Mouse (Mus musculus): ENCODE measurements around the gene Cstl1. TPM values are rescaled to one million over a fixed set of nuclear protein-coding genes. Genes with fewer than 3 reads are reported as not detected.

Cstl1 gene
- polyA plus RNA-seq (2012; rRNA removed), result not detected in 2 replicates

- H3K4me3 ChIP-seq (ENCODE audit: extremely low read depth, insufficient read depth, insufficient read length), result no peak within 1 kb of the TSS
- H3K27ac ChIP-seq (ENCODE audit: insufficient read depth, low read length), result no peak within 1 kb of the TSS
- no peaks in the 10 kb centered on the region for H3K4me1 ChIP-seq (ENCODE audit: control insufficient read depth, insufficient read depth, insufficient read length)
- no peak for TF ChIP-seq POLR2A (IDR thresholded peaks at IDR 0.05; ENCODE audit: low read depth, low read length)
- TF ChIP-seq CTCF (IDR thresholded peaks at IDR 0.05; ENCODE audit: extremely low read depth, insufficient read depth, insufficient read length, insufficient replicate concordance), result no peak
- no peaks in the 10 kb centered on the region for H3K27me3 ChIP-seq (ENCODE audit: control insufficient read depth, insufficient read depth, low read length)
- no peaks in the 10 kb centered on the region for H3K36me3 ChIP-seq (ENCODE audit: control insufficient read depth, insufficient read depth, low read length)
- DNase-seq (ENCODE audit: low read depth in 1 of 2, low spot score in 2 of 2), result no peak
- WGBS, result 88% methylated on average over 1 of the region's 1 CpGs
Measured at GRCm38 (mm10) chr2:148750058-148750457, at the start of gene Cstl1. Cstl1 (plus strand) TSS chr2:148750358.

- no peak for TF ChIP-seq CTCF (IDR thresholded peaks at IDR 0.05; ENCODE audit: extremely low read depth, insufficient read depth, insufficient read length, insufficient replicate concordance)
- TF ChIP-seq POLR2A (IDR thresholded peaks at IDR 0.05; ENCODE audit: low read depth, low read length), result no peak
- 88% methylated on average over 15 of the region's 15 CpGs for WGBS
- no peak overlapping the region for H3K27ac ChIP-seq (ENCODE audit: insufficient read depth, low read length)
- H3K4me1 ChIP-seq (ENCODE audit: control insufficient read depth, insufficient read depth, insufficient read length), result no peaks in the 10 kb centered on the region
- no peak for DNase-seq (ENCODE audit: low read depth in 1 of 2, low spot score in 2 of 2)
- H3K4me3 ChIP-seq (ENCODE audit: extremely low read depth, insufficient read depth, insufficient read length), result no peak overlapping the region
- H3K27me3 ChIP-seq (ENCODE audit: control insufficient read depth, insufficient read depth, low read length), result no peaks in the 10 kb centered on the region
- no peaks in the 10 kb centered on the region for H3K36me3 ChIP-seq (ENCODE audit: control insufficient read depth, insufficient read depth, low read length)
Measured at GRCm38 (mm10) chr2:148706409-148707201, 43.6 kb upstream of the Cstl1 start.

GRCm38 (mm10) chr2:148707202-148707530 is 43.0 kb upstream of the Cstl1 start:
- H3K27ac ChIP-seq (ENCODE audit: insufficient read depth, low read length), result no peak overlapping the region
- H3K4me3 ChIP-seq (ENCODE audit: extremely low read depth, insufficient read depth, insufficient read length), result no peak overlapping the region
- no peaks in the 10 kb centered on the region for H3K36me3 ChIP-seq (ENCODE audit: control insufficient read depth, insufficient read depth, low read length)
- WGBS, result 88% methylated on average over 6 of the region's 6 CpGs
- TF ChIP-seq CTCF (IDR thresholded peaks at IDR 0.05; ENCODE audit: extremely low read depth, insufficient read depth, insufficient read length, insufficient replicate concordance), result no peak
- TF ChIP-seq POLR2A (IDR thresholded peaks at IDR 0.05; ENCODE audit: low read depth, low read length), result no peak
- no peaks in the 10 kb centered on the region for H3K27me3 ChIP-seq (ENCODE audit: control insufficient read depth, insufficient read depth, low read length)
- no peak for DNase-seq (ENCODE audit: low read depth in 1 of 2, low spot score in 2 of 2)
- no peaks in the 10 kb centered on the region for H3K4me1 ChIP-seq (ENCODE audit: control insufficient read depth, insufficient read depth, insufficient read length)

- no peak overlapping the region for H3K27ac ChIP-seq (ENCODE audit: insufficient read depth, low read length)
- 90% methylated on average over 3 of the region's 3 CpGs for WGBS
- DNase-seq (ENCODE audit: low read depth in 1 of 2, low spot score in 2 of 2), result no peak
- no peaks in the 10 kb centered on the region for H3K36me3 ChIP-seq (ENCODE audit: control insufficient read depth, insufficient read depth, low read length)
- no peak overlapping the region for H3K4me3 ChIP-seq (ENCODE audit: extremely low read depth, insufficient read depth, insufficient read length)
- no peaks in the 10 kb centered on the region for H3K27me3 ChIP-seq (ENCODE audit: control insufficient read depth, insufficient read depth, low read length)
- no peaks in the 10 kb centered on the region for H3K4me1 ChIP-seq (ENCODE audit: control insufficient read depth, insufficient read depth, insufficient read length)
- TF ChIP-seq CTCF (IDR thresholded peaks at IDR 0.05; ENCODE audit: extremely low read depth, insufficient read depth, insufficient read length, insufficient replicate concordance) (no peak), POLR2A (IDR thresholded peaks at IDR 0.05; ENCODE audit: low read depth, low read length) (no peak)
Measured at GRCm38 (mm10) chr2:148712326-148712725, 37.8 kb upstream of the Cstl1 start.

GRCm38 (mm10) chr2:148717072-148717471 is 33.1 kb upstream of the Cstl1 start:
- Histone ChIP-seq H3K27me3 (ENCODE audit: control insufficient read depth, insufficient read depth, low read length) (no peaks in the 10 kb centered on the region), H3K36me3 (ENCODE audit: control insufficient read depth, insufficient read depth, low read length) (no peaks in the 10 kb centered on the region), H3K27ac (ENCODE audit: insufficient read depth, low read length) (no peak overlapping the region), H3K4me3 (ENCODE audit: extremely low read depth, insufficient read depth, insufficient read length) (no peak overlapping the region), H3K4me1 (ENCODE audit: control insufficient read depth, insufficient read depth, insufficient read length) (no peaks in the 10 kb centered on the region; the same call in 1 of the 2 replicates)
- WGBS, result 93% methylated on average over 2 of the region's 2 CpGs
- TF ChIP-seq CTCF (IDR thresholded peaks at IDR 0.05; ENCODE audit: extremely low read depth, insufficient read depth, insufficient read length, insufficient replicate concordance) (no peak), POLR2A (IDR thresholded peaks at IDR 0.05; ENCODE audit: low read depth, low read length) (no peak)
- DNase-seq (ENCODE audit: low read depth in 1 of 2, low spot score in 2 of 2), result no peak

- no peak overlapping the region for H3K27ac ChIP-seq (ENCODE audit: insufficient read depth, low read length)
- 36% methylated on average over 2 of the region's 2 CpGs for WGBS
Measured at GRCm38 (mm10) chr2:148719271-148719995, 30.7 kb upstream of the Cstl1 start.

More at GRCm38 (mm10) chr2:148719271-148719995, 30.7 kb upstream of the Cstl1 start:
- TF ChIP-seq POLR2A (IDR thresholded peaks at IDR 0.05; ENCODE audit: low read depth, low read length), result no peak
- no peak for TF ChIP-seq CTCF (IDR thresholded peaks at IDR 0.05; ENCODE audit: extremely low read depth, insufficient read depth, insufficient read length, insufficient replicate concordance)
- no peaks in the 10 kb centered on the region for H3K27me3 ChIP-seq (ENCODE audit: control insufficient read depth, insufficient read depth, low read length)
- H3K4me1 ChIP-seq (ENCODE audit: control insufficient read depth, insufficient read depth, insufficient read length), result no peaks in the 10 kb centered on the region; the same call in 1 of the 2 replicates
- no peak for DNase-seq (ENCODE audit: low read depth in 1 of 2, low spot score in 2 of 2)
- H3K36me3 ChIP-seq (ENCODE audit: control insufficient read depth, insufficient read depth, low read length), result no peaks in the 10 kb centered on the region
- H3K4me3 ChIP-seq (ENCODE audit: extremely low read depth, insufficient read depth, insufficient read length), result no peak overlapping the region

All from spleen, adult 2 months (tissue).